Mouse (Mus musculus) intestine, postnatal 0 days (tissue): ENCODE results near the gene Thy1. TPM values are rescaled to one million over a fixed set of nuclear protein-coding genes. Genes with fewer than 3 reads are reported as not detected.

Source experiments
- ATAC-seq: fragments of 200-750 bp; cut with Nextera tagmentation; 2 replicates; pipeline ENCODE4 v1.8.0; 2017; ENCODE audit warnings: mild to moderate bottlenecking, moderate TSS enrichment, moderate library complexity
- H3K27ac ChIP-seq: fragments of 300-500 bp; sonication (generic); 2 replicates; pipeline ENCODE4 v1.5.1; 2014; ENCODE audit warnings: mild to moderate bottlenecking, low read depth, low read length, moderate library complexity
- H3K27me3 ChIP-seq: fragments of 300-500 bp; sonication (generic); replicated peaks from 2 replicates; pipeline ENCODE4 v1.6.1; 2014; ENCODE audit warnings: low read length, mixed read lengths; ENCODE audit not compliant: control insufficient read depth, insufficient read depth
- H3K36me3 ChIP-seq: fragments of 300-500 bp; sonication (generic); 2 replicates; pipeline ENCODE4 v1.6.1; 2014; ENCODE audit warnings: mild to moderate bottlenecking, moderate library complexity; ENCODE audit not compliant: control insufficient read depth, insufficient read depth
- H3K4me1 ChIP-seq: fragments of 300-500 bp; sonication (generic); replicated peaks from 2 replicates; pipeline ENCODE4 v1.6.1; 2014; ENCODE audit warnings: antibody characterized with exemption, low read length, mixed read lengths; ENCODE audit not compliant: control insufficient read depth, insufficient read depth
- H3K4me2 ChIP-seq: fragments of 300-500 bp; sonication (generic); replicated peaks from 2 replicates; pipeline ENCODE4 v1.6.1; 2014; ENCODE audit warnings: low read depth, mild to moderate bottlenecking, moderate library complexity
- H3K4me3 ChIP-seq: fragments of 300-500 bp; sonication (generic); 2 replicates; pipeline ENCODE4 v1.5.1; 2014; ENCODE audit warnings: low read depth, low read length
- H3K9ac ChIP-seq: fragments of 300-500 bp; sonication (generic); 2 replicates; pipeline ENCODE4 v1.6.1; 2014; ENCODE audit warnings: mild to moderate bottlenecking, low read depth, low read length
- H3K9me3 ChIP-seq: fragments of 300-500 bp; sonication (generic); 2 replicates; pipeline ENCODE4 v1.6.1; 2016; ENCODE audit warnings: mixed run types; ENCODE audit not compliant: control insufficient read depth
- CTCF ChIP-seq: sonication (generic); IDR thresholded peaks from 2 replicates; pipeline ENCODE4 v1.5.1; 2016; ENCODE audit warnings: low read depth, mild to moderate bottlenecking, control low read depth, antibody characterized with exemption, moderate library complexity
- WGBS: fragments of 180-500 bp; shearing (Covaris S2); extraction: QIAGEN DNeasy Blood & Tissue Kit; methylation state at CpG from one replicate; pipeline ENCODE4 v1.1.7; 2014; 5-methylcytosine and 5-hydroxymethylcytosine counted together
- polyA plus RNA-seq: library from polyadenylated mRNA; unstranded; fragments of >200 nt; fragmentation: Nextera tagmentation; extraction: Ambion mirVana; gene quantifications from 2 replicates; pipeline ENCODE4 v1.2.1, GENCODE M21; 2015

Gene Thy1
- polyA plus RNA-seq, 1 experiment from 2014 or later: 4.9 TPM

- Histone ChIP-seq H3K4me1 (no peaks in the 10 kb centered on the region), H3K27me3 (peaks cover 30% of the 10 kb centered on the region), H3K9ac (no peak overlapping the region), H3K4me3 (no peak overlapping the region), H3K4me2 (no peak overlapping the region), H3K27ac (no peak overlapping the region), H3K9me3 (no peaks in the 10 kb centered on the region), H3K36me3 (no peaks in the 10 kb centered on the region)
- WGBS: 56% methylated on average over 6 of the region's 6 CpGs
- no peak for TF ChIP-seq CTCF
- ATAC-seq: no peak
These were observed 3.9 kb downstream of the Thy1 start for GRCm38 (mm10) chr9:44047071-44047470.

GRCm38 (mm10) chr9:44047571-44048490, 4.6 kb downstream of the Thy1 start:
- 74% methylated on average over 14 of the region's 14 CpGs for WGBS
- ATAC-seq: no peak
- Histone ChIP-seq H3K27me3 (peaks cover 25% of the 10 kb centered on the region), H3K4me2 (no peak overlapping the region), H3K27ac (no peak overlapping the region), H3K9me3 (no peaks in the 10 kb centered on the region), H3K4me3 (no peak overlapping the region), H3K9ac (no peak overlapping the region), H3K36me3 (no peaks in the 10 kb centered on the region), H3K4me1 (no peaks in the 10 kb centered on the region)
- TF ChIP-seq CTCF: no peak

GRCm38 (mm10) chr9:44048541-44049380, 5.6 kb downstream of the Thy1 start:
- Histone ChIP-seq H3K9ac (no peak overlapping the region), H3K4me1 (no peaks in the 10 kb centered on the region), H3K27ac (no peak overlapping the region), H3K4me3 (no peak overlapping the region), H3K27me3 (peaks cover 16% of the 10 kb centered on the region), H3K4me2 (no peak overlapping the region), H3K36me3 (no peaks in the 10 kb centered on the region), H3K9me3 (no peaks in the 10 kb centered on the region)
- TF ChIP-seq CTCF: no peak
- 66% methylated on average over 15 of the region's 15 CpGs for WGBS
- no peak for ATAC-seq

- WGBS: 84% methylated on average over 8 of the region's 8 CpGs
- H3K36me3 ChIP-seq: no peaks in the 10 kb centered on the region
- no peak for TF ChIP-seq CTCF
- H3K4me2 ChIP-seq: no peak overlapping the region
- H3K27me3 ChIP-seq: peaks cover 8% of the 10 kb centered on the region
- no peak overlapping the region for H3K9ac ChIP-seq
- no peaks in the 10 kb centered on the region for H3K4me1 ChIP-seq
- no peak for ATAC-seq
- no peaks in the 10 kb centered on the region for H3K9me3 ChIP-seq
- no peak overlapping the region for H3K27ac ChIP-seq
- no peak overlapping the region for H3K4me3 ChIP-seq
These were observed 6.4 kb downstream of the Thy1 start for GRCm38 (mm10) chr9:44049381-44050165.

GRCm38 (mm10) chr9:44052855-44053254, 9.7 kb downstream of the Thy1 start:
- Histone ChIP-seq H3K27ac (no peak overlapping the region), H3K9me3 (no peaks in the 10 kb centered on the region), H3K4me1 (no peaks in the 10 kb centered on the region), H3K9ac (no peak overlapping the region), H3K4me2 (no peak overlapping the region), H3K36me3 (no peaks in the 10 kb centered on the region), H3K27me3 (no peaks in the 10 kb centered on the region), H3K4me3 (no peak overlapping the region)
- WGBS: 54% methylated on average over 3 of the region's 3 CpGs
- no peak for ATAC-seq
- 0 out of 2 replicates have a peak, but pooled peaks have one; percentile 34 for TF ChIP-seq CTCF

GRCm38 (mm10) chr9:44053936-44054335, 10.8 kb downstream of the Thy1 start:
- 43% methylated on average over 1 of the region's 1 CpGs for WGBS
- no peak overlapping the region for H3K4me2 ChIP-seq
- no peak for TF ChIP-seq CTCF

More at GRCm38 (mm10) chr9:44053936-44054335, 10.8 kb downstream of the Thy1 start:
- Histone ChIP-seq H3K9me3 (no peaks in the 10 kb centered on the region), H3K9ac (no peak overlapping the region), H3K36me3 (no peaks in the 10 kb centered on the region), H3K4me1 (no peaks in the 10 kb centered on the region), H3K27me3 (no peaks in the 10 kb centered on the region), H3K4me3 (no peak overlapping the region), H3K27ac (no peak overlapping the region)
- no peak for ATAC-seq
